Mouse (Mus musculus): Measurements from ENCODE around the gene Col17a1.

- TF ChIP-seq CTCF (IDR thresholded peaks at IDR 0.05; ENCODE audit: borderline replicate concordance, extremely low read depth, insufficient read depth, insufficient read length) = no peak
- TF ChIP-seq POLR2A (IDR thresholded peaks at IDR 0.05; ENCODE audit: borderline replicate concordance, extremely low read depth, insufficient read depth, insufficient read length, poor library complexity, severe bottlenecking) = no peak
Measured at GRCm38 (mm10) chr19:47731931-47732330, 40.0 kb upstream of the Col17a1 start.
